Mouse (Mus musculus) heart, embryonic 12.5 days (tissue): ENCODE data around the gene Cdk15. TPM values are rescaled to one million over a fixed set of nuclear protein-coding genes. Genes with fewer than 3 reads are reported as not detected.

Source experiments
- ATAC-seq: fragments of 200-750 bp; cut with Nextera tagmentation; 2 replicates; pipeline ENCODE4 v1.8.0; 2017; ENCODE audit warnings: moderate TSS enrichment, moderate library complexity; ENCODE audit not compliant: insufficient number of reproducible peaks, low FRiP score
- H3K27ac ChIP-seq: fragments of 300-500 bp; sonication (generic); 2 replicates; pipeline ENCODE4 v1.5.1; 2016; ENCODE audit warnings: mild to moderate bottlenecking, moderate library complexity; ENCODE audit not compliant: poor library complexity, severe bottlenecking
- H3K27me3 ChIP-seq: fragments of 300-500 bp; sonication (generic); replicated peaks from 2 replicates; pipeline ENCODE4 v1.6.1; 2016; ENCODE audit warnings: mild to moderate bottlenecking, moderate library complexity
- H3K36me3 ChIP-seq: fragments of 300-500 bp; sonication (generic); 2 replicates; pipeline ENCODE4 v1.6.1; 2016; ENCODE audit warnings: mild to moderate bottlenecking, moderate library complexity
- H3K4me1 ChIP-seq: fragments of 300-500 bp; sonication (generic); replicated peaks from 2 replicates; pipeline ENCODE4 v1.6.1; 2016; ENCODE audit warnings: mild to moderate bottlenecking
- H3K4me2 ChIP-seq: fragments of 300-500 bp; sonication (generic); 2 replicates; pipeline ENCODE4 v1.6.1; 2016; ENCODE audit warnings: mild to moderate bottlenecking, moderate library complexity
- H3K4me3 ChIP-seq: fragments of 300-500 bp; sonication (generic); 2 replicates; pipeline ENCODE4 v1.5.1; 2016; ENCODE audit warnings: mild to moderate bottlenecking
- H3K9ac ChIP-seq: fragments of 300-500 bp; sonication (generic); 2 replicates; pipeline ENCODE4 v1.6.1; 2016; ENCODE audit warnings: mild to moderate bottlenecking, moderate library complexity
- H3K9me3 ChIP-seq: fragments of 300-500 bp; sonication (generic); replicated peaks from 2 replicates; pipeline ENCODE4 v1.6.1; 2016; ENCODE audit warnings: mild to moderate bottlenecking, moderate library complexity
- WGBS: fragments of 180-500 bp; shearing (Covaris S2); methylation state at CpG from one replicate; pipeline ENCODE4 v1.1.7; 2016; 5-methylcytosine and 5-hydroxymethylcytosine counted together
- polyA plus RNA-seq: library from polyadenylated mRNA; unstranded; fragments of >200 nt; fragmentation: Nextera tagmentation; extraction: Ambion mirVana; gene quantifications from 2 replicates; pipeline ENCODE4 v1.2.1, GENCODE M21; 2016

The Cdk15 gene
- polyA plus RNA-seq, 1 experiment from 2014 or later = 0.11 TPM

DNA sequence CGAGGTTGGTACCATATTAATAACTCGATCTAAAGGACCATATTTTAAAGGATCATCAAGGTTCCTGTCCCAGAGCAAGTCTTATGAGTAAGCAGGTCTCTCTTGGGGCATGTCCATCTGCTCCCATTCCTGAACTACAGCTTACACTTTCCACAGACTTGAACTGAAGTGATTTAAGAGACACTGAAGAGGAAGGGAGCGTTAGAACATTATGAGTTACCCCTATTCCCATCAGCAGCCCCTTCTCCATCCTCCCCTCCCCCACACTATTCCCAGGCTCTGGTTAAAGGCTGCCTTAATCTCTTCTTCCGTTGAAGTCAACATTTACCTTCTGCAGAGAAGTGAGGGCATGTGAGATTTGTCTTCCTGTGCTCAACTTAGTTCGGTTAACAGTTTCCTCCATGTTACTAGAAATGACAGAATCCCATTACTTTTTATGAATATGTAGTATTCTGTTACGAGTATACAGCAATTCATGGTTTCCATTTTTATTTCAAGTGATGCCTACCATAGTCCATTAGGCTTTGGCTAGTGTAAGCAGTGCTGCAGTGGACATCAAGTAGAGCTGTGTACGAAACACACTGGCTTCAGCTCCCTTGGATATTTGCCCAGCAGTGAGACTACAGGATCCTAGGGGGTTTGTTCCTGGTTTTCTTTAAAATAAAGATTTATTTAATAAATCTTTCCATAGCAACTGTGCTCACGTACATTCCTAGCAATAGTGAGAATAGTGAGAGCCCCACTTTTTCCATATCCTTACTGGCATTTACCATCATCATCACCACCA is 56.6 kb downstream of the Cdk15 start:
- Histone ChIP-seq H3K4me3 (no peak overlapping the region), H3K27me3 (peaks cover 49% of the 10 kb centered on the region), H3K27ac (no peak overlapping the region), H3K4me1 (peaks cover 4% of the 10 kb centered on the region; the same call in 1 of the 2 replicates), H3K9ac (no peak overlapping the region), H3K9me3 (no peaks in the 10 kb centered on the region), H3K4me2 (no peak overlapping the region), H3K36me3 (no peaks in the 10 kb centered on the region)
- 72% methylated on average over 8 of the region's 8 CpGs for WGBS
- ATAC-seq = no peak

DNA sequence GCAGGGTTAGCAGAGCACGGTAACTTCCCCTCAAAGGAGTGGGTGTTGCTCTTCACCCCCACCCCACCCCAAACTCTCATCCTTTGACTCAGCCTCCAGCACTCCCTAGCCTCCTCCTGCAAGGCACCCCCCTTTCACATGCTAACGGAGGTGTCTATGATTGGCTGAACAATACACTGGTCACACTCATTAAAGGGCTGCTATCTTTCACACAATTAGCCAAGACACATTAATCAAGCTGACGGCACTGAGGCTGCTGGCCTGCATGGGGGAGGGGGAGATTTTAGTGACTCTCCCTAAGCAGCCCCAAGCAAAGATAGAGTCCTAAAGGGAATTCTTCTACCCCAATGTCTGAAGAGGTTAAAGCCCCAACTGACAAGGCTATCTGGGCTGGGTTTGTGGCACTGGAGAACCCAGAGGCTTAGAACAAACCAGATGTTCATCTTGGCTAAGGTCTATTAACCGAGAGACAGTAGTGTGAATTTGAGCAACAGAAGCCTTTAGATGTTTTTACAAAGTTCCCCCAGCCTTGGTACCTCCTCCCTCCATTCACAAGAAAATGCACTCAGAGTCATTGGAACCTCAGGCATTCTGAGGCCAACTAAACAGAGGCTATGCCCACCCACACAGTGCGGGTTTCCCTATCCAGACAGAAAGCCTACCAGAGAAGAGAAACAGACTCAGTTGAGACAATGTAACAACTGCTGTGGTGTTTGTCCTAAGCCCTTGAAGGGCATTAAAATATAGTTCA is 58.5 kb downstream of the Cdk15 start:
- no peak overlapping the region for H3K4me2 ChIP-seq
- H3K36me3 ChIP-seq = no peaks in the 10 kb centered on the region
- ATAC-seq = no peak
- H3K9ac ChIP-seq = no peak overlapping the region
- H3K27ac ChIP-seq = no peak overlapping the region
- WGBS = 21% methylated on average over 5 of the region's 5 CpGs
- no peak overlapping the region for H3K4me3 ChIP-seq
- H3K27me3 ChIP-seq = peaks cover 48% of the 10 kb centered on the region
- no peaks in the 10 kb centered on the region for H3K9me3 ChIP-seq
- peaks cover 8% of the 10 kb centered on the region; the same call in 1 of the 2 replicates for H3K4me1 ChIP-seq

DNA sequence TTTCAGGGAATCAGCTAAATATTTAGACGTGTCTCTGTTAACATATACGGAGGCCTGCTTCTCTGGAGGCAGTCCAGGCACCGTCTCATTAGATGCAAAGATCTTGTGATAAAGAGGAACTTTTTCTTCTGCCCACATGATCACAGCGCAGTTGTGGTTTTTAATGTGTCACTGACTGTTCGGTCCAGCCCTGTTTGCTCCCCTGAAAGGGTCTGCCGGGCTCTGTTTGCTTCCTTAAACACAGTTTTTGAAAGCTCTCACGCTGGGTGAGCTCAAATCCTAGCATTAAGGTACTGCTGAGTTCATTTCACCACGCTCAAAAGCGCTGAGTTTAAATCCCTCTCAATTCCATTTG is 59.3 kb downstream of the Cdk15 start:
- Histone ChIP-seq H3K4me1 (peaks cover 13% of the 10 kb centered on the region), H3K27ac (no peak overlapping the region), H3K4me3 (no peak overlapping the region), H3K4me2 (no peak overlapping the region), H3K9me3 (no peaks in the 10 kb centered on the region), H3K9ac (no peak overlapping the region), H3K36me3 (no peaks in the 10 kb centered on the region), H3K27me3 (peaks cover 49% of the 10 kb centered on the region)
- 25% methylated on average over 9 of the region's 9 CpGs for WGBS
- no peak for ATAC-seq

DNA sequence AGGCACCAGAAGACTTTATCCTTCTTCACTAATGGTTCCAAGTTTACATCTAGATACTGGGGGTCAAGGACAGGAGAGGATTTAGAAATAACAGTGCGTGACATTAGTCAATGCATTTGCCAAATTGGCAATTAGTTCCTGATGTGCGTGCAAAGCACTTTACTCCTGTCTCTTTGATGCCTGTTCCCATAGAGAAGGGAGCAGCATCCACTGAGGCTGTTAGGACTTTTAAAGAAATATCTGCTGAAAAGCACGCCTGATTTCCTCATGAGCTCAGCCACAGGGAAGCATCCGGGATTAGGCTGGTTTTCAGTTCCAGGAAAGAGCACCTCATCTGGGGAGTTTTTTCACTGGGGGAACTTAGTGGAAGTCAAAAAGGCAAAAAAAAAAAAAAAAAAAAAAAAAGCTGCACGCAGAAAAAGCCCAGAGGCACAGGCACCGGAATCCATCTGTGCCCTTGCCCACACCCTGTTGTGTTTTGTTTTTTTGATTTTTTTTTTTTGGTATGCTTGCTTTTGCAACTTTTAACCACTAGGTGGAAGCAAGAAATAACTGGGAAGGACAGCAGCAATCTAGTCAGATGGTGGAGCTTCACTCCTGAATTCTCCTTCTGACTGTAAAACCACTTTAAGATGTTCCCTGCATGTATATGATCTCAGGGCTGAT is 59.8 kb downstream of the Cdk15 start:
- no peak overlapping the region for H3K4me3 ChIP-seq
- no peak for ATAC-seq
- no peaks in the 10 kb centered on the region for H3K36me3 ChIP-seq
- H3K27me3 ChIP-seq = peaks cover 50% of the 10 kb centered on the region
- peaks cover 18% of the 10 kb centered on the region for H3K4me1 ChIP-seq
- no peak overlapping the region for H3K9ac ChIP-seq
- H3K27ac ChIP-seq = no peak overlapping the region
- H3K4me2 ChIP-seq = peak overlapping the region; percentile 32
- 13% methylated on average over 6 of the region's 6 CpGs for WGBS
- no peaks in the 10 kb centered on the region for H3K9me3 ChIP-seq

DNA sequence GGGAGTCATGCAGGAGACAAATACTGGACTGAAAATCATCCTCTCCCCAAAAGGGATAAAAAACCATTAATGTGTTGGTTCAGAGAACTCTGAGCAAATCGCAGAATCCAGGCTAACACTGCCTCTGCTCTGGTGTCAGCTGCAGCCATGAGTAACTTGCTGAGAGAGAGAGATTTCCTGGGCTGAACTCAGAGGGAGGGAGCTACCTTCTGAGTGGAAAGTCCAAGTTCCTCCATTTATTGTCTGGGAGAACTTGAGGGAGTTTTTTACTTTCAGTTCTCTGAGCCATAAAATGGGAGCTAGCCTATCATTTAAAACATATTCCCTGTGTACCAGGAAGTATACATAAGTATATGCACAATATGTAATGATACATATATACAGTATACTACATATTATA is 60.7 kb downstream of the Cdk15 start:
- H3K27me3 ChIP-seq = peaks cover 46% of the 10 kb centered on the region
- no peak overlapping the region for H3K4me2 ChIP-seq
- no peak overlapping the region for H3K4me3 ChIP-seq
- H3K4me1 ChIP-seq = peaks cover 26% of the 10 kb centered on the region
- H3K27ac ChIP-seq = no peak overlapping the region
- WGBS = 79% methylated on average over 1 of the region's 1 CpGs
- no peak overlapping the region for H3K9ac ChIP-seq
- no peak for ATAC-seq
- H3K9me3 ChIP-seq = no peaks in the 10 kb centered on the region
- H3K36me3 ChIP-seq = no peaks in the 10 kb centered on the region

DNA sequence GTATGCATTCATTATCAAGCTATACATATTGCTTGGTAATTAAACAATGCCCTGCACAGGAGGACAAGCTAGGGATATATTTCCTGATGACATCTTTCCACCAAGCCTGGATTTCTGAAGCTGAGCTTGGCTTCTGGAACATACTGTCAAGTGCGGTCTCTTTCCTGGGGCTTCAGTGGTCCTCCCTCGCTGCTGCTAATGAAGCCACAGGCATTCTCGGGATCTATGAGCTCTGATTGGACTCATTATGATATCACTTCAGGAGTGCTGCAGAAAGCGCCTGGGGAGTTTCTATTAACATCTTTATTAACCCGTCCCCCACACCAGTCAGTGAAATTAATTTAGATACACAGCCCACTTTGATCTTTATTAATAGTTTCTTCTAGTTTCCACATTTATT is 62.2 kb downstream of the Cdk15 start:
- Histone ChIP-seq H3K27ac (no peak overlapping the region), H3K4me1 (peaks cover 30% of the 10 kb centered on the region), H3K9me3 (0 out of 2 replicates have a peak, but pooled peaks cover 4% of the 10 kb centered on the region), H3K36me3 (no peaks in the 10 kb centered on the region), H3K4me2 (no peak overlapping the region), H3K27me3 (peaks cover 33% of the 10 kb centered on the region), H3K9ac (no peak overlapping the region), H3K4me3 (no peak overlapping the region)
- 68% methylated on average over 5 of the region's 5 CpGs for WGBS
- no peak for ATAC-seq

DNA sequence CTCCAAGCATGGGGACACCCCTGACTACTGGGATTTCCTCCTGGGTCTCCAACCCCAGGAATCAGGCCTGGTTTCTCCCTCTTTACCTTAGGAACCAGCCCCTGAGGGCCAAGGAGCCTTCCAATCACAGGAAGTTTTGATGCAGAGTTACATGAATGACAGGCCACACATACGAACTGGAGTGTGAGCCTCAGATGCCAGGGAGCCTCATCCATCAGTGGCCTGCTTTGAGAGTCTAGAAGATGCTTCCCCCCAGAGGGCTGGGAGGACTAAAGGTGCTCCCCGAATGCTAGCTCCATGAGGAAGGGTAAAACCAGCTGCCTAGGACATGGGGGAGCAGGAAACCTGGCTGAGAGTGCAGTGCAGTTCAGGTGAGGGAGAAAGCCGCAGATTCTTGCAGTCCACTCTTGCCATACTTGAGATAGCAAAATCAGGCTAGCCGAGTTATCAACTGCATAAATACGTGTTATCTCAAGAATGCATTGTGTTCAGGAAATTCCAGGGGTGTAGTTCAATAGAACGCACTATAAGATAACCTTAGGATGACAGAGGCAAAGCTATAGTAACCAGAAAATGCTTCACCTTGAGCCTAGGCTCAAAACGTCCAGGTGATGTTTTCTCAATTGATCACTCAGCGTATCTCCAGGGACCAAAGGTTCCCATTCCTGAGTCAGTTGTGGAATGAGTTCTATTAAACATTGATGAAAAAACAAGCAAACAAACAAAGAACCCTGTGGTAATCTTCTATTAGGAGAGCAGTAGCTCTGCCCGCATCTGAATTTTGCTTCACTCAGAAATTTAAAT is 64.6 kb downstream of the Cdk15 start:
- no peak overlapping the region for H3K4me3 ChIP-seq
- no peak overlapping the region for H3K9ac ChIP-seq
- peaks cover 25% of the 10 kb centered on the region for H3K4me1 ChIP-seq
- ATAC-seq = no peak
- peaks cover 16% of the 10 kb centered on the region for H3K27me3 ChIP-seq
- no peak overlapping the region for H3K4me2 ChIP-seq
- 30% methylated on average over 9 of the region's 9 CpGs for WGBS
- 0 out of 2 replicates have a peak, but pooled peaks cover 4% of the 10 kb centered on the region for H3K9me3 ChIP-seq
- H3K36me3 ChIP-seq = no peaks in the 10 kb centered on the region
- no peak overlapping the region for H3K27ac ChIP-seq

DNA sequence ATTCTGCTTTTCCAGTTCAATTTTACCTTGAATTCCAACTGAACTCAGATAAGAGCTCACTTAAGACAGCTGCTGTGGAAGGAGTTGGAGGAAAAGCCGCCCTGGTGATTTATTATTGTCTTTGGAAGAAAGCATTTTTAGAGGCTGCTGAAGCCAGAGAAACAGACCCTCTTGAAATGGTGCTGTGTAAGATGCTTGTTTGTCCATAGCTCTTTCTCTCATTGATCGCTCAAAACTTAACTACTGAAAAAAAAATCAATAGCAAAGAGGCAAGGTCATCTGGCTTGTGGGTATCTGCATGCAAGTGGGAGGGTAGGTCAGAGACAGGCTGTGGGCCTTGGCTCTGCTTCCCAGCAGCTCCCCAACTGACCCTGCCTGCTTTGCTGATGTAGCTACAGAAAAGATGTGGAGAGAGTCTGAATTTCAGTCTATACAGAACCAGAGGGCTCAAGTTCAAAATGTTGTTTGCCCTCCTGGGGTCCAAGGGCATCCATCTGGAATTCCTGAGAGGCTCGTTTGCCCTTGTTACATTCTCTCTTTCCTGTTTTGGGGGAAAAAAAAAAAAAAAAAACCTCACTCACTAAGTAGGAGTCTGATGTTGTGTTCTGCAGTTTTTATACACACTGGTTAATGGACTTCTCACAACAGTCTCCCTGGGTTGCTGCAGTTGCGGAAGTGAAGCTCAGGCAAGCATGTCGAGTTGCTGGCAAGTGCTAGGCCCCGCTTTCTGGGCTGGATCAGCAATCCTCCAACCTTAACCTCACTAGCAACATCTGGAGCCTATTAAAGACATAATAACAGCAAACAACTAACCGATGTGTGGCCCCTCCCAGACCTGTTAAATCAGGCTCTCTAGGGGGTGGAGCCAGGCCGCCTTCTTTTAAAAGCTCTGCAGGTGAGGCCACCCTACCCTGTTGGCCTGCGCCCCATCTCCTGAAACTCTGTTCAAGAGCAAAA is 65.5 kb downstream of the Cdk15 start:
- no peak for ATAC-seq
- peaks cover 16% of the 10 kb centered on the region for H3K27me3 ChIP-seq
- H3K4me1 ChIP-seq = peaks cover 25% of the 10 kb centered on the region
- H3K9ac ChIP-seq = no peak overlapping the region
- 49% methylated on average over 9 of the region's 9 CpGs for WGBS
- 0 out of 2 replicates have a peak, but pooled peaks cover 4% of the 10 kb centered on the region for H3K9me3 ChIP-seq
- H3K36me3 ChIP-seq = no peaks in the 10 kb centered on the region
- 0 out of 2 replicates have a peak overlapping the region, but pooled peaks have one; percentile 41 for H3K27ac ChIP-seq
- H3K4me3 ChIP-seq = no peak overlapping the region
- no peak overlapping the region for H3K4me2 ChIP-seq

DNA sequence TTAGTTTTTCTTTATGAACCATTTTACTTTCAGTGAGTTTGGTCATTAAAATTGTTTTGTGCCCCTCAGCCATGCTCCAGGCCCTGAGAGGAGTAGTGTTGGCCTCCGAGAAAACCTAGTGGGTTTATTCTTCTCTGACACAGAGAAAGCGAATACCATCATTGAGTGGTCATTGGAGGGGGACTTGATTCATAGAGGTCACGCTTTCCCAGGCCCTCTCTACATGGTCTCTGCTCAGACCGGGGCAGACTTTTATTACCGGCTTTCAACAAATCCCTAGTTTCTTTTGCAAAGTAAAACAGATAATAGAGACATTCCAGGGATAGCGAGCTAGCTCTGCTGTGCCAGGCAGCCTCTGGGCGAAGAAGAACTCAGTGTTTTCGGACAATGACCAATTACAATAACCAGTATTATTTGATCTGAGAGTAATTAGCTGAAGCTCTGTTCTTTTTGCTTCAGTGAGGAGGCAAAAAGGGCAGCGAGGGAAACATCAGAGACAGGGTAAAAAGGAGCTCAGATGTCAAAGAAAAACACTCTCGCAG is 70.2 kb downstream of the Cdk15 start:
- Histone ChIP-seq H3K27ac (no peak overlapping the region), H3K9ac (no peak overlapping the region), H3K36me3 (no peaks in the 10 kb centered on the region), H3K4me1 (peaks cover 7% of the 10 kb centered on the region), H3K4me3 (no peak overlapping the region), H3K9me3 (0 out of 2 replicates have a peak, but pooled peaks cover 4% of the 10 kb centered on the region), H3K4me2 (no peak overlapping the region), H3K27me3 (peaks cover 33% of the 10 kb centered on the region)
- ATAC-seq = no peak
- 60% methylated on average over 10 of the region's 10 CpGs for WGBS
